Mouse (Mus musculus) testis, adult 10 weeks (tissue): ENCODE data around the gene Akap14. TPM values are rescaled to one million over a fixed set of nuclear protein-coding genes. Genes with fewer than 3 reads are reported as not detected.

Experiments used
- polyA plus RNA-seq: library from polyadenylated mRNA; stranded (reverse); fragments of 350-450 nt; fragmentation: Illumina TruSeq; extraction: RNeasy Lipid Tissue Mini Kit (QIAGEN cat#74804); gene quantifications from one replicate; pipeline ENCODE4 v1.2.3, GENCODE M21; 2014; ENCODE audit warnings: low read depth, low replicate concordance

Akap14 gene
- 29.0 TPM for polyA plus RNA-seq

DNA sequence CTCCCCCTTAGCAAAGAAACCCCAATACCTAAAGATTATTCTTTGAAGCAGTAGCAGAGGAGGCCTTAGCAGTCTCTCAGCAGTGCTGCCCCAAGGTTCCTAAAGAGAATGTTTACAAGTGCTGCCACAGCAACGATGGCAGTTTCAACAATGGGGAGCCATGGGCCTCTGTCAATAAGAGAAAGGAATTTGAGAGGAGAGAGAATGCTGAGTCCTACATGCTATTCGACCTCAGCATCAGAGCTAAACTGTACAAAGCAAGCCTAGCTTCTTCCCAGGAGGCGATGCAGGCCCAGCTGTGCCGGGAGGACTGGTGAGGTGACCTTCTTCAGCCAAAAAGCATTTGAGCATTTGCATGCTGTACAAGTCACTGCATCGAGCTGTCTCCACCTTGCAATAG, at the start of gene Akap14:
Akap14 (minus strand) TSS at position 101 of the 400 bp plus-strand sequence.

GRCm38 (mm10) chrX:37210941-37211340, 42.3 kb upstream of the Akap14 start, which contains the start of gene Gm9:
TSS of gene Gm9 (minus strand) at chrX:37211041.

GRCm38 (mm10) chrX:37191105-37191743, 22.6 kb upstream of the Akap14 start, which contains the start of the genes Ndufa1 and Rnf113a1:
TSS of gene Ndufa1 (minus strand) at chrX:37191163.
TSS of gene Rnf113a1 (plus strand) at chrX:37191245.

GRCm38 (mm10) chrX:37126671-37127358, 41.8 kb downstream of the Akap14 start, which contains the start of gene Nkap:
TSS of gene Nkap (plus strand) at chrX:37126795.

GRCm38 (mm10) chrX:37110193-37110880, 58.3 kb downstream of the Akap14 start, which contains the start of gene Upf3b:
TSS of gene Upf3b (minus strand) at chrX:37110322.

Other genes with a start within 250 kb of the Akap14 start
- gene Sept6, start 177.0 kb downstream of the Akap14 start, polyA plus RNA-seq = 33.8 TPM
- gene Sowahd, start 120.0 kb downstream of the Akap14 start, polyA plus RNA-seq = 1.3 TPM
- 57.6 TPM for gene Rpl39, start 83.4 kb downstream of the Akap14 start, polyA plus RNA-seq
- gene Upf3b, start 58.5 kb downstream of the Akap14 start, polyA plus RNA-seq = 46.5 TPM
- gene Nkap, start 42.0 kb downstream of the Akap14 start, polyA plus RNA-seq = 3.8 TPM
- gene Ndufa1, start 22.3 kb upstream of the Akap14 start, polyA plus RNA-seq = 57.3 TPM
- not detected for gene Rnf113a1, start 22.4 kb upstream of the Akap14 start, polyA plus RNA-seq
- gene Gm9, start 42.2 kb upstream of the Akap14 start, polyA plus RNA-seq = 14.8 TPM
- gene Rhox1, start 53.4 kb upstream of the Akap14 start, polyA plus RNA-seq = not detected
- 0.46 TPM for gene Rhox2a, start 76.1 kb upstream of the Akap14 start, polyA plus RNA-seq
- gene Rhox3a, start 81.1 kb upstream of the Akap14 start, polyA plus RNA-seq = 0.25 TPM
- not detected for gene Rhox4a, start 96.5 kb upstream of the Akap14 start, polyA plus RNA-seq
- gene Rhox3a2, start 211.2 kb upstream of the Akap14 start, polyA plus RNA-seq = 2.3 TPM
- not detected for gene Rhox4a2, start 222.0 kb upstream of the Akap14 start, polyA plus RNA-seq
- not detected for gene Rhox2b, start 243.2 kb upstream of the Akap14 start, polyA plus RNA-seq